28 mouse cellular contexts compared by ENCODE assay signal in genomic region chr5:37725220-37725886, GRCm38 (mm10). TPM values are rescaled to one million over a fixed set of nuclear protein-coding genes. Genes with fewer than 3 reads are reported as not detected.
DNase-seq lines count a peak whose midpoint lies in the region; ATAC-seq and TF ChIP-seq lines count a peak whose summit lies in the region.
"Had no signal": no experiment of that assay in that cellular context is flagged by ENCODE, and none has a peak within 500 bp of the region (broad histone marks: within the 10 kb centered on the region; RNA-seq: fewer than 3 reads in every experiment).

No protein-coding gene starts in this region.

- TF ChIP-seq CTCF in stomach, postnatal 0 days (IDR thresholded peaks at IDR 0.05; ENCODE audit: low read depth) = no peak

- no peak overlapping the region for H3K9ac ChIP-seq in stomach, embryonic 16.5 days (ENCODE audit: low read length)
- H3K9ac ChIP-seq in stomach, postnatal 0 days (ENCODE audit: low read length) = no peak overlapping the region
- H3K9ac ChIP-seq: embryonic facial prominence, embryonic 12.5 days; forebrain, embryonic 15.5 days; kidney, embryonic 15.5 days; liver, postnatal 0 days; midbrain, embryonic 12.5 days; neural tube, embryonic 15.5 days; stomach, embryonic 15.5 days had no signal

- WGBS in stomach, embryonic 16.5 days = 65% methylated on average over 4 of the region's 4 CpGs
- 48% methylated on average over 4 of the region's 4 CpGs for WGBS in stomach, postnatal 0 days
- 79% methylated on average over 4 of the region's 4 CpGs for WGBS in limb, embryonic 10.5 days

- DNase-seq in gastrocnemius, adult 18-20 months (ENCODE audit: low spot score) = peak; percentile 16
- DNase-seq in gastrocnemius, postnatal 10 days = no peak
- no peak for DNase-seq in stomach, postnatal 0 days (ENCODE audit: low spot score)
- DNase-seq in limb, embryonic 10.5 days (ENCODE audit: low spot score) = no peak
- no peak for DNase-seq in B cell, adult 2 months
- DNase-seq in kidney, adult 9 months = no peak
- DNase-seq: adrenal gland, postnatal 25 days; cerebellum, adult 9-10 months; gastrocnemius, postnatal 14 days; kidney, postnatal 4 days; liver, postnatal 0 days; lung, postnatal 14 days; right cerebral cortex, adult 18-20 months had no signal

- no peak overlapping the region for H3K27ac ChIP-seq in stomach, embryonic 16.5 days (ENCODE audit: low read length)
- H3K27ac ChIP-seq in stomach, postnatal 0 days (replicated peaks) = no peak overlapping the region
- H3K27ac ChIP-seq in limb, embryonic 10.5 days = peak overlapping the region; percentile 64
- H3K27ac ChIP-seq: forebrain, embryonic 15.5 days; hindbrain, embryonic 10.5 days; hindbrain, postnatal 0 days; kidney, embryonic 15.5 days; midbrain, embryonic 12.5 days; neural tube, embryonic 15.5 days; stomach, embryonic 15.5 days had no signal

- no peak for TF ChIP-seq EP300 in stomach, postnatal 0 days (optimal IDR thresholded peaks at IDR 0.05)

- no peak overlapping the region for H3K4me3 ChIP-seq in stomach, embryonic 16.5 days (replicated peaks; ENCODE audit: low read length)
- no peak overlapping the region for H3K4me3 ChIP-seq in stomach, postnatal 0 days (ENCODE audit: low read depth, low read length)
- H3K4me3 ChIP-seq in limb, embryonic 10.5 days = no peak overlapping the region
- H3K4me3 ChIP-seq: embryonic facial prominence, embryonic 12.5 days; forebrain, embryonic 15.5 days; hindbrain, embryonic 10.5 days; kidney, embryonic 15.5 days; midbrain, embryonic 12.5 days; neural tube, embryonic 15.5 days; stomach, embryonic 15.5 days had no signal

- no peaks in the 10 kb centered on the region for H3K36me3 ChIP-seq in stomach, embryonic 16.5 days (ENCODE audit: control insufficient read depth, insufficient read depth, low read length)
- H3K36me3 ChIP-seq in stomach, postnatal 0 days (ENCODE audit: control insufficient read depth, insufficient read depth, low read length) = no peaks in the 10 kb centered on the region
- no peaks in the 10 kb centered on the region for H3K36me3 ChIP-seq in limb, embryonic 10.5 days
- H3K36me3 ChIP-seq: embryonic facial prominence, embryonic 12.5 days; forebrain, embryonic 15.5 days; hindbrain, embryonic 10.5 days; kidney, embryonic 15.5 days; midbrain, embryonic 12.5 days; neural tube, embryonic 15.5 days; stomach, embryonic 15.5 days had no signal

- H3K4me2 ChIP-seq in stomach, embryonic 16.5 days (ENCODE audit: low read depth, low read length) = no peak overlapping the region
- no peak overlapping the region for H3K4me2 ChIP-seq in stomach, postnatal 0 days (replicated peaks; ENCODE audit: low read depth)
- H3K4me2 ChIP-seq: embryonic facial prominence, embryonic 12.5 days; forebrain, embryonic 15.5 days; kidney, embryonic 15.5 days; liver, embryonic 11.5 days; midbrain, embryonic 12.5 days; neural tube, embryonic 15.5 days; stomach, embryonic 15.5 days had no signal

- no peaks in the 10 kb centered on the region for H3K27me3 ChIP-seq in stomach, embryonic 16.5 days (ENCODE audit: control insufficient read depth, insufficient read depth, low read length)
- no peaks in the 10 kb centered on the region for H3K27me3 ChIP-seq in stomach, postnatal 0 days (ENCODE audit: control insufficient read depth, insufficient read depth, low read length)
- no peaks in the 10 kb centered on the region for H3K27me3 ChIP-seq in limb, embryonic 10.5 days (ENCODE audit: low read depth, poor library complexity, severe bottlenecking)
- H3K27me3 ChIP-seq: embryonic facial prominence, embryonic 12.5 days; neural tube, embryonic 15.5 days; stomach, embryonic 15.5 days had no signal

- peaks cover 4% of the 10 kb centered on the region for H3K4me1 ChIP-seq in stomach, embryonic 16.5 days (ENCODE audit: control insufficient read depth, insufficient read depth, low read length)
- no peaks in the 10 kb centered on the region for H3K4me1 ChIP-seq in stomach, postnatal 0 days (replicated peaks; ENCODE audit: control insufficient read depth, insufficient read depth)
- peaks cover 9% of the 10 kb centered on the region; the same call in 1 of the 2 replicates for H3K4me1 ChIP-seq in limb, embryonic 10.5 days
- H3K4me1 ChIP-seq: midbrain, embryonic 12.5 days; stomach, embryonic 15.5 days had no signal

- 0 out of 2 replicates have a peak, but pooled peaks have one; percentile 17 for ATAC-seq in stomach, embryonic 16.5 days (ENCODE audit: insufficient read depth, low FRiP score)
- no peak for ATAC-seq in stomach, postnatal 0 days (ENCODE audit: low FRiP score, low TSS enrichment)
- ATAC-seq: forebrain, embryonic 15.5 days; hindbrain, postnatal 0 days; intestine, postnatal 0 days; liver, postnatal 0 days had no signal

- no peaks in the 10 kb centered on the region for H3K9me3 ChIP-seq in stomach, embryonic 16.5 days (replicated peaks; ENCODE audit: control insufficient read depth, low read length)
- H3K9me3 ChIP-seq in stomach, postnatal 0 days (ENCODE audit: control insufficient read depth, low read length) = no peaks in the 10 kb centered on the region
- no peaks in the 10 kb centered on the region for H3K9me3 ChIP-seq in limb, embryonic 10.5 days (replicated peaks)
- H3K9me3 ChIP-seq: embryonic facial prominence, embryonic 12.5 days; forebrain, embryonic 15.5 days; hindbrain, embryonic 10.5 days; kidney, embryonic 15.5 days; midbrain, embryonic 12.5 days; neural tube, embryonic 15.5 days; stomach, embryonic 15.5 days had no signal

RNA-seq across cellular contexts. Expression of gene Stk32b, which starts 8.4 kb away (rescaled TPM):
- under 1 TPM; 0.09 to 0.12 TPM for total RNA-seq in gastrocnemius, adult 18-20 months (2021)
- total RNA-seq in gastrocnemius, postnatal 10 days (2021) = under 1 TPM; 0.14 to 0.16 TPM
- 0.48 and 0.56 TPM in 2 replicates for polyA plus RNA-seq in stomach, embryonic 16.5 days (2015; fragmentation: Nextera tagmentation; extraction: Ambion mirVana)
- 3.1 and 5.2 TPM in 2 replicates for polyA plus RNA-seq in stomach, postnatal 0 days (2015; fragmentation: Nextera tagmentation; extraction: Ambion mirVana)
- polyA plus RNA-seq in limb, embryonic 10.5 days (2016; fragmentation: Nextera tagmentation; extraction: Ambion mirVana) = 0.05 and 0.18 TPM in 2 replicates
- total RNA-seq: common myeloid progenitor, adult 5-6 weeks; megakaryocyte, adult 5-6 weeks had no signal
- polyA plus RNA-seq: thymus, postnatal 0 days had no signal

RNA-seq across cellular contexts. Expression of gene Cytl1, which starts 10.0 kb away (rescaled TPM):
- total RNA-seq in gastrocnemius, adult 18-20 months (2021) = 1 to 10 TPM; 3.3 to 4.8 TPM
- under 1 TPM; 0.92 to 0.93 TPM for total RNA-seq in gastrocnemius, postnatal 10 days (2021)
- 0.50 TPM in 1 of 2 replicates, not detected in the other for polyA plus RNA-seq in stomach, embryonic 16.5 days (2015; fragmentation: Nextera tagmentation; extraction: Ambion mirVana)
- polyA plus RNA-seq in stomach, postnatal 0 days (2015; fragmentation: Nextera tagmentation; extraction: Ambion mirVana) = 0.33 and 0.34 TPM in 2 replicates
- 0.20 and 0.69 TPM in 2 replicates for polyA plus RNA-seq in limb, embryonic 10.5 days (2016; fragmentation: Nextera tagmentation; extraction: Ambion mirVana)
- total RNA-seq: common myeloid progenitor, adult 5-6 weeks; ES-E14; megakaryocyte, adult 5-6 weeks had no signal
- polyA plus RNA-seq: forebrain, embryonic 15.5 days; intestine, postnatal 0 days; liver, embryonic 11.5 days; liver, postnatal 0 days had no signal
